Mouse (Mus musculus) T-cell, adult 2 months (primary cell): ENCODE data around the gene Pex26.

ENCODE experiments used
- DNase-seq: peaks from one replicate; pipeline ENCODE4 v3.0.0; 2022; ENCODE audit warnings: low spot score

Pex26 gene

GRCm38 (mm10) chr6:121241780-121242179 is 58.3 kb downstream of the Pex26 start:
- DNase-seq, result peak; percentile 50

DNA sequence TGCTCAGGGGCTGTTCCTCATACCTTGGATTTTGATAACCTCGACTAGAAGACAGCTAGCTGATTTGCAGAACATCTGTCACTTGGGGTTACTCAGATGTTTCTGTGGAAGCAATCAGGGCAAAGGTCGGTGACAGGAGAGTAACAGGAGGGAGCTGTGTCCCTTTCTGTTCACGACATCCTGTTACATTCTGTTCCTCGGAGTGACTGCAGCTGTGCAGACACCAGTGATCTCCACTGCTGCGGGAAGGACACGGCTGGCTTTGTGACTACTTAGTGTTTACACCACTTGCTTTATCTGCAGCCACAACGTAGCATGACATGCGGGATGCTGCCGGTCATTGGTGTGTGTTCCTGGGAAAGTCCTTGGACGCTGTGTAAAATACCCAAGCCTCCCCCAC is 59.7 kb downstream of the Pex26 start:
- DNase-seq, result peak; percentile 55

DNA sequence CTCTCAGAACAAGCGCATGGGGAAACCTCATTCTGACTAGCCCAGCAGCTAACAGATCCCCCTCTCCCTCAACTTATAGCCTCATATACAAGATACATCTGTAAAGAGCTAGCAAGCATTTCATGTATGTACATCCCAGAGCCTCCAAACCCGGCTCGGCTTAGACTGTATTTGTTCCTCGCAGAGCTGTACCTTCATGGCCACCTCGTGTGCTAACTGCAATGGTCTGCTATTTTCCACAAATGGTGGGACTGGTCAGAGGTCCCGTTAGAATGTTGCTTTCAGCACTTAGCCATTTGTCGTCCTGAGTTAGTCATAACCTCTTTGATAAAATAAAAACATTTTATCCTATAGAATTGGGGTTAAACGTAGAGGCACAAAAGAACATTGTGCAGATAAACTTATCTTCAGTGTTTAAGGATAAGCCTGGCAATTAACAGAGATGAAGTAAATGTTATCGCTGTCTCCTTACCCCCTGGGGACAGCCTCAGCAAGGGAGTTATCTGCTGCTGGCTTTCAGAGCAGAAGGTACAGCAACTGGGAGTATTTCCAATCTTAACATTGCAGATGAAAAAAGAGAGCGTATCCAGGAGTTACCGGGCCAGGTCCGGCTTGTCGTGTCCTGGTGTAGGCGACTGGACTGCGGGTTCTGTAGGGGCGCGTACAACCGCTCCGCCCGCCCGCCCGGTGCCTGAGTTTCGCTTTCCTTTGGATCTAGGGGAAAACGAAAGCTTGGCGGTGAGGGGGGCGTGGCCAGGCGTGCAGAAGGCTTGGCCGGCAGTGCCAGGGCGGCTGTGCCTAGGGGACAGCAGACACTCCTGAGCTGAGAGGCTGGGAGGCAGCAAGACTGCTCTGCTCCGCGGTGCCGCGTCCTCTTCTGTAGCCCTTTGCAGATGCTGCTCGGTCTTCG is 61.9 kb downstream of the Pex26 start, which contains the start of gene Usp18:
Gene Usp18 (plus strand): TSS at position 780 of the 910 bp plus-strand sequence.
- peak; percentile 89 for DNase-seq

GRCm38 (mm10) chr6:121246037-121246361 is 62.5 kb downstream of the Pex26 start:
- no peak for DNase-seq
